Mouse (Mus musculus) midbrain, embryonic 13.5 days (tissue): ENCODE measurements at regions not wholly inside any gene's neighbourhood (a gene's known extent, or its start where the extent isn't known, plus 50 kb on each side); places are given as distances from the start of the nearest gene placed in this dataset.

Source experiments
- ATAC-seq: fragments of 200-750 bp; cut with Nextera tagmentation; 2 replicates; pipeline ENCODE4 v1.8.0; 2017; ENCODE audit warnings: mild to moderate bottlenecking, moderate TSS enrichment, moderate library complexity
- H3K27ac ChIP-seq: fragments of 300-500 bp; sonication (generic); 2 replicates; pipeline ENCODE4 v1.5.1; 2015; ENCODE audit warnings: inconsistent platforms, mild to moderate bottlenecking, moderate library complexity
- H3K27me3 ChIP-seq: fragments of 300-500 bp; sonication (generic); 2 replicates; pipeline ENCODE4 v1.6.1; 2015; ENCODE audit warnings: mild to moderate bottlenecking, inconsistent platforms
- H3K36me3 ChIP-seq: fragments of 300-500 bp; sonication (generic); 2 replicates; pipeline ENCODE4 v1.6.1; 2015; ENCODE audit warnings: mild to moderate bottlenecking, inconsistent platforms
- H3K4me1 ChIP-seq: fragments of 300-500 bp; sonication (generic); replicated peaks from 2 replicates; pipeline ENCODE4 v1.6.1; 2015; ENCODE audit warnings: inconsistent platforms
- H3K4me2 ChIP-seq: fragments of 300-500 bp; sonication (generic); replicated peaks from 2 replicates; pipeline ENCODE4 v1.6.1; 2015; ENCODE audit warnings: moderate library complexity, mild to moderate bottlenecking, inconsistent platforms
- H3K4me3 ChIP-seq: fragments of 300-500 bp; sonication (generic); replicated peaks from 2 replicates; pipeline ENCODE4 v1.5.1; 2015; ENCODE audit warnings: mild to moderate bottlenecking, inconsistent platforms
- H3K9ac ChIP-seq: fragments of 300-500 bp; sonication (generic); replicated peaks from 2 replicates; pipeline ENCODE4 v1.6.1; 2015; ENCODE audit warnings: mild to moderate bottlenecking, inconsistent platforms
- H3K9me3 ChIP-seq: fragments of 300-500 bp; sonication (generic); 2 replicates; pipeline ENCODE4 v1.6.1; 2016; ENCODE audit warnings: mild to moderate bottlenecking, inconsistent platforms
- WGBS: fragments of 180-500 bp; shearing (Covaris S2); methylation state at CpG from one replicate; pipeline ENCODE4 v1.1.7; 2015; 5-methylcytosine and 5-hydroxymethylcytosine counted together

DNA sequence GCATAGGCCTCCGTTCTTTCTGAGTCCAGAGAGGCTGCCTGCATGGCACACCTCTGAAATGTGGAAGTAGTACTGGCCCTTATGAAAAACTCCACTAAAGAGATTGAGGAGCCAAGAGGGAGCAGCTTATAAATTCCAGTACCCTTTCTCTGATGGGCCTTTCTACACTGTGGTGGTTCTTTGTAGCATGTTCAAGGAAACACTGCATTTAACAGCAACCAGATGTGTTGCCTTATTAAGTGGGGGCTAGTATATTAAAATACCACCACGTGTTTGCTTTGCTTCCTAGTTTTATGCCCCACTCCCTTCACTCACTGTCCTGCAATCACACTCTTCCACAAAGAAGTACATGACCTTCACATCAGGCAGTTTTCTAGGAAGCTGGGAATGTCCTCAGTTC lies 704.1 kb downstream of the Dhx35 start:
- Histone ChIP-seq H3K4me2 (no peak overlapping the region), H3K4me3 (no peak overlapping the region), H3K9me3 (no peaks in the 10 kb centered on the region), H3K36me3 (no peaks in the 10 kb centered on the region), H3K27me3 (no peaks in the 10 kb centered on the region), H3K4me1 (no peaks in the 10 kb centered on the region), H3K27ac (no peak overlapping the region), H3K9ac (no peak overlapping the region)
- 73% methylated on average over 2 of the region's 2 CpGs for WGBS
- ATAC-seq: no peak

DNA sequence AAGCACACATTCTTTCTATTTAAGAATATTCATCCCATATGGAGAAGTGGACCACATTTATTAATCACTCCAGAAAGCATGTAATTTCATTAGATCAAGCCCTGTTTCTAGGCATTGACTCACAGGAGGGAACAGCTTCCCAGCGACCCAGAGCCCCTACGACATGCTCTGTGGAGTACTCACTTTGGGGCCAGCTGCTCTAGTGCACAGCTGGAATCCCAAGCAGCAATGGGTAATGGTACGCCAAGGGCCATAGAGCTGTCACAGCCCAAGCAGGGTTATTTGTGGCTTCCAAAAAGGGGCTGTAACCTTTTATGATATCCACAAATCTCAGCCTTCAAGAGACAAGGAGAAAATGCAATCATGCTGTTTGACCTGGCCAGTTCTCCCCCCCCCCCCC lies 706.4 kb downstream of the Dhx35 start:
- no peak for ATAC-seq
- Histone ChIP-seq H3K9ac (no peak overlapping the region), H3K27ac (no peak overlapping the region), H3K4me3 (no peak overlapping the region), H3K4me1 (no peaks in the 10 kb centered on the region), H3K27me3 (no peaks in the 10 kb centered on the region), H3K36me3 (no peaks in the 10 kb centered on the region), H3K9me3 (no peaks in the 10 kb centered on the region), H3K4me2 (no peak overlapping the region)
- 47% methylated on average over 3 of the region's 3 CpGs for WGBS

DNA sequence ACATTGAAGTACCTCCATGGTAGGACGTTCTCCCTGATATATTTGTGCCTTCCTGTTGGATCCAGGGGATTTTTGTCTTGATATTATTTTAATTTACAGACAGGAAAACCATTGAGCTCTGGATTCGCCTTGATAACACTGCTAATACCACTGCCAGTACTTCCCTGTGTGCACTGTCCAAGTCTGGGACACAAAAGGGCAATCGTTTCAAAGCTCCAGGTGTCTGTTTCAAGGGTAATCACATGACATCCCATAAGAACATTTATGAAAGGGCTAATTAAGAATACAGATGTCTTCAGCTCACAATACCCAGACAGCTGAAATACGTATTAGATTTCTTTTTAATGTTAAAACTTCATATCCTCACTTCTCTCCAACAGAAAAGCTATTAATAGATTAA lies 724.5 kb downstream of the Dhx35 start:
- Histone ChIP-seq H3K4me2 (no peak overlapping the region), H3K4me1 (no peaks in the 10 kb centered on the region), H3K9me3 (no peaks in the 10 kb centered on the region), H3K27ac (no peak overlapping the region), H3K36me3 (no peaks in the 10 kb centered on the region), H3K27me3 (no peaks in the 10 kb centered on the region), H3K9ac (no peak overlapping the region), H3K4me3 (no peak overlapping the region)
- WGBS: 65% methylated on average over 4 of the region's 4 CpGs
- no peak for ATAC-seq

GRCm38 (mm10) chr2:159523739-159524138 lies 729.1 kb downstream of the Dhx35 start:
- H3K4me3 ChIP-seq: no peak overlapping the region
- no peaks in the 10 kb centered on the region for H3K4me1 ChIP-seq
- H3K27me3 ChIP-seq: no peaks in the 10 kb centered on the region
- H3K27ac ChIP-seq: no peak overlapping the region
- H3K9ac ChIP-seq: no peak overlapping the region
- ATAC-seq: no peak
- no peaks in the 10 kb centered on the region for H3K36me3 ChIP-seq
- 85% methylated on average over 2 of the region's 2 CpGs for WGBS
- no peak overlapping the region for H3K4me2 ChIP-seq
- no peaks in the 10 kb centered on the region for H3K9me3 ChIP-seq

- Histone ChIP-seq H3K4me2 (no peak overlapping the region), H3K4me3 (no peak overlapping the region), H3K9ac (no peak overlapping the region), H3K27me3 (no peaks in the 10 kb centered on the region), H3K36me3 (no peaks in the 10 kb centered on the region), H3K9me3 (no peaks in the 10 kb centered on the region), H3K4me1 (no peaks in the 10 kb centered on the region), H3K27ac (no peak overlapping the region)
- 91% methylated on average over 2 of the region's 2 CpGs for WGBS
- no peak for ATAC-seq
Measured at GRCm38 (mm10) chr2:159534951-159535350, 740.3 kb downstream of the Dhx35 start.

DNA sequence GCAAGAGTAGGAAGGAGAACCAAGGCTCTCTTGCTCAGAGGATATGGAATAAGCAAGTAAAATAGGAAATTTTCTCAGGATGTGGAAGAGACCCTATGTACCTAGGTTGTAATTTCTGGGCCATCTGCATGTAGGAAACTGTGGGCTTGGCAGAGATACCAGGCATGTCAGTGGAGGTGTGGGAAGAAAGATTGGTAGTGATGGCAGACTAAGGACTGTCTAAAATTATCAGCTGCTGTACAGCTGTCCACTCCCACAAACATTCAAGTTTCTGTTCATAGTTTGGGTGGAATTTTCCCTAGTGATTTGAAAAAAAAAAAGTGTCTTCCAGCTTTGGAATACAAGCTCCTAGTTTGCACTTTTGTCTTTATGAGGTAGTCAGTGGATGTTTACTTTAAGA lies 744.7 kb downstream of the Dhx35 start:
- Histone ChIP-seq H3K27me3 (no peaks in the 10 kb centered on the region), H3K4me2 (no peak overlapping the region), H3K9me3 (no peaks in the 10 kb centered on the region), H3K4me1 (no peaks in the 10 kb centered on the region), H3K9ac (no peak overlapping the region), H3K27ac (no peak overlapping the region), H3K36me3 (no peaks in the 10 kb centered on the region), H3K4me3 (no peak overlapping the region)
- no peak for ATAC-seq

- ATAC-seq: no peak
- no peak overlapping the region for H3K4me3 ChIP-seq
- WGBS: 89% methylated on average over 3 of the region's 3 CpGs
Measured at GRCm38 (mm10) chr2:159557567-159557966, 763.0 kb downstream of the Dhx35 start.

DNA sequence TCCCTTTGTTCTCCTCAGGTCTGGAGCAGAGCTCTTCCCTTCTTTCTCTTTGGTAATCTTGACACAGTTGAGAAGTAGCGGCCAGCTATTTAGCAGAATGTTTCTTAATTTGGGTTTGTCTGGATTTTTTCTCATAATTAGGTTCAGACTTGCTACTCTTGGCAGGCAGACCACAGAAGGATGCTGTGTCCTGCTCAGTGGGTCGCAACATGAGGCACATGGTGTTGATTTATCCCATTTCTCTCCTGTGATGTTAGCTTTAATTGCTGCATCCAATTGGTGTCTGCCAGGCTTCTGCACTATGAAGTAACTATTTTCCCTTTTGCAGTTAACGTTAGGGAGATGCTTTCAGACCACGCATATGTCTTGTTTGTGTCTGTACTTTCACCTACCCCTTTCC lies 768.7 kb downstream of the Gm826 start:
- 92% methylated on average over 4 of the region's 4 CpGs for WGBS
- ATAC-seq: no peak
- H3K4me2 ChIP-seq: no peak overlapping the region

More at GRCm38 (mm10) chr2:159557567-159557966, 763.0 kb downstream of the Dhx35 start:
- no peaks in the 10 kb centered on the region for H3K27me3 ChIP-seq
- no peaks in the 10 kb centered on the region for H3K9me3 ChIP-seq
- H3K36me3 ChIP-seq: no peaks in the 10 kb centered on the region
- H3K4me1 ChIP-seq: no peaks in the 10 kb centered on the region
- H3K9ac ChIP-seq: no peak overlapping the region
- no peak overlapping the region for H3K4me2 ChIP-seq
- H3K27ac ChIP-seq: no peak overlapping the region

GRCm38 (mm10) chr2:159565921-159566320 lies 768.0 kb downstream of the Gm826 start:
- no peaks in the 10 kb centered on the region for H3K9me3 ChIP-seq
- no peak for ATAC-seq
- H3K4me1 ChIP-seq: no peaks in the 10 kb centered on the region
- WGBS: 82% methylated on average over 5 of the region's 5 CpGs
- H3K9ac ChIP-seq: no peak overlapping the region
- H3K4me3 ChIP-seq: no peak overlapping the region
- no peaks in the 10 kb centered on the region for H3K36me3 ChIP-seq
- no peak overlapping the region for H3K4me2 ChIP-seq
- no peaks in the 10 kb centered on the region for H3K27me3 ChIP-seq
- no peak overlapping the region for H3K27ac ChIP-seq

More for the DNA sequence above, 768.7 kb downstream of the Gm826 start:
- no peaks in the 10 kb centered on the region for H3K27me3 ChIP-seq
- no peak overlapping the region for H3K9ac ChIP-seq
- H3K9me3 ChIP-seq: no peaks in the 10 kb centered on the region
- no peak overlapping the region for H3K27ac ChIP-seq
- no peaks in the 10 kb centered on the region for H3K36me3 ChIP-seq
- no peak overlapping the region for H3K4me3 ChIP-seq
- no peaks in the 10 kb centered on the region for H3K4me1 ChIP-seq

DNA sequence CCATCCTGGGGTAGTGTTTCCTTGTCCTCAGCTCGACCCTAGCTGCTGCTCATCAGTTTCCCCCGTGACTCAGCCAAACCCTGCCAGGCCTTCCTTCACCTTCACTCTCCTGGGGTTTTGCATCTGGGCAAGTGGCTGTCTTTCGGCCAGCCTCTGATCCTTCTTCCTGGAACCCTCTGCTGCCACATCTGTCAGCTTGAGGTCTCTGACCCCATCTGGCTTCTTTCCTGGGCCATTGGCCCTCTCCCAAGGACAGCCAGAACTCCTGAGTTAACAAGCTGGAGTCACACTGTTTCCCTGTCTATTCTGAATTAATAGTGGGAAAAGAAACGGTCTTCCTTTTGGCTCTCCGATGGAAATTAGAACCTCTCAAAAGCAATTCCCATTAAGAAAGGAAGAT lies 767.5 kb downstream of the Gm826 start:
- ATAC-seq: no peak
- Histone ChIP-seq H3K4me1 (no peaks in the 10 kb centered on the region), H3K36me3 (no peaks in the 10 kb centered on the region), H3K9me3 (no peaks in the 10 kb centered on the region), H3K9ac (no peak overlapping the region), H3K4me3 (no peak overlapping the region), H3K4me2 (no peak overlapping the region), H3K27ac (no peak overlapping the region), H3K27me3 (no peaks in the 10 kb centered on the region)
- WGBS: 85% methylated on average over 5 of the region's 5 CpGs

GRCm38 (mm10) chr2:159568391-159568790 lies 765.6 kb downstream of the Gm826 start:
- H3K27me3 ChIP-seq: no peaks in the 10 kb centered on the region
- no peak overlapping the region for H3K4me3 ChIP-seq
- H3K4me1 ChIP-seq: no peaks in the 10 kb centered on the region
- no peak overlapping the region for H3K9ac ChIP-seq
- no peaks in the 10 kb centered on the region for H3K9me3 ChIP-seq
- H3K36me3 ChIP-seq: no peaks in the 10 kb centered on the region
- H3K4me2 ChIP-seq: no peak overlapping the region
- 84% methylated on average over 4 of the region's 4 CpGs for WGBS
- no peak overlapping the region for H3K27ac ChIP-seq
- no peak for ATAC-seq

GRCm38 (mm10) chr2:159571862-159572261 lies 762.1 kb downstream of the Gm826 start:
- Histone ChIP-seq H3K36me3 (no peaks in the 10 kb centered on the region), H3K4me1 (no peaks in the 10 kb centered on the region), H3K9ac (no peak overlapping the region), H3K4me2 (no peak overlapping the region), H3K9me3 (no peaks in the 10 kb centered on the region), H3K27ac (no peak overlapping the region), H3K27me3 (no peaks in the 10 kb centered on the region), H3K4me3 (no peak overlapping the region)
- no peak for ATAC-seq
- 84% methylated on average over 2 of the region's 2 CpGs for WGBS

GRCm38 (mm10) chr2:159575271-159575670 lies 758.7 kb downstream of the Gm826 start:
- H3K9me3 ChIP-seq: no peaks in the 10 kb centered on the region
- no peaks in the 10 kb centered on the region for H3K4me1 ChIP-seq
- 87% methylated on average over 5 of the region's 5 CpGs for WGBS
- no peak overlapping the region for H3K4me2 ChIP-seq
- H3K27ac ChIP-seq: no peak overlapping the region
- ATAC-seq: no peak
- H3K4me3 ChIP-seq: no peak overlapping the region
- no peak overlapping the region for H3K9ac ChIP-seq
- H3K27me3 ChIP-seq: no peaks in the 10 kb centered on the region
- H3K36me3 ChIP-seq: no peaks in the 10 kb centered on the region
